Mouse (Mus musculus): ENCODE measurements around the gene Tmem132a.
A peak's percentile ranks its signal among the peaks of the same experiment; 100 is the strongest.

Tmem132a gene

GRCm38 (mm10) chr19:10831424-10831823, 38.3 kb downstream of the Tmem132a start:
- DNase-seq (ENCODE audit: low read depth): peak; percentile 50

- DNase-seq (ENCODE audit: low read depth): no peak
Measured at GRCm38 (mm10) chr19:10829436-10830175, 40.1 kb downstream of the Tmem132a start, which contains the start of gene Cd6. TSS of gene Cd6 (minus strand) at chr19:10830058.

- no peak for DNase-seq (ENCODE audit: low read depth)
Measured at GRCm38 (mm10) chr19:10828321-10828720, 41.4 kb downstream of the Tmem132a start.

GRCm38 (mm10) chr19:10824061-10824460, 45.7 kb downstream of the Tmem132a start:
- DNase-seq (ENCODE audit: low read depth): no peak

- DNase-seq (ENCODE audit: low read depth): no peak
Measured at GRCm38 (mm10) chr19:10822534-10822933, 47.2 kb downstream of the Tmem132a start.

- DNase-seq (ENCODE audit: low read depth): no peak
Measured at GRCm38 (mm10) chr19:10821319-10821718, 48.4 kb downstream of the Tmem132a start.

- no peak for DNase-seq (ENCODE audit: low read depth)
Measured at GRCm38 (mm10) chr19:10818217-10818946, 51.4 kb downstream of the Tmem132a start.

- no peak for DNase-seq (ENCODE audit: low read depth)
Measured at GRCm38 (mm10) chr19:10816462-10816861, 53.3 kb downstream of the Tmem132a start.

GRCm38 (mm10) chr19:10815871-10816270, 53.9 kb downstream of the Tmem132a start:
- no peak for DNase-seq (ENCODE audit: low read depth)

GRCm38 (mm10) chr19:10813905-10814304, 55.8 kb downstream of the Tmem132a start:
- no peak for DNase-seq (ENCODE audit: low read depth)

GRCm38 (mm10) chr19:10813039-10813438, 56.7 kb downstream of the Tmem132a start:
- no peak for DNase-seq (ENCODE audit: low read depth)

- no peak for DNase-seq (ENCODE audit: low read depth)
Measured at GRCm38 (mm10) chr19:10811471-10811870, 58.3 kb downstream of the Tmem132a start.

- no peak for DNase-seq (ENCODE audit: low read depth)
Measured at GRCm38 (mm10) chr19:10810176-10810492, 59.6 kb downstream of the Tmem132a start.

- DNase-seq (ENCODE audit: low read depth): no peak
Measured at GRCm38 (mm10) chr19:10809428-10810175, 60.1 kb downstream of the Tmem132a start.

GRCm38 (mm10) chr19:10808524-10809233, 61.1 kb downstream of the Tmem132a start:
- DNase-seq (ENCODE audit: low read depth): no peak
